ENCODE assay signal across 9 mouse cellular contexts in the genomic region with DNA sequence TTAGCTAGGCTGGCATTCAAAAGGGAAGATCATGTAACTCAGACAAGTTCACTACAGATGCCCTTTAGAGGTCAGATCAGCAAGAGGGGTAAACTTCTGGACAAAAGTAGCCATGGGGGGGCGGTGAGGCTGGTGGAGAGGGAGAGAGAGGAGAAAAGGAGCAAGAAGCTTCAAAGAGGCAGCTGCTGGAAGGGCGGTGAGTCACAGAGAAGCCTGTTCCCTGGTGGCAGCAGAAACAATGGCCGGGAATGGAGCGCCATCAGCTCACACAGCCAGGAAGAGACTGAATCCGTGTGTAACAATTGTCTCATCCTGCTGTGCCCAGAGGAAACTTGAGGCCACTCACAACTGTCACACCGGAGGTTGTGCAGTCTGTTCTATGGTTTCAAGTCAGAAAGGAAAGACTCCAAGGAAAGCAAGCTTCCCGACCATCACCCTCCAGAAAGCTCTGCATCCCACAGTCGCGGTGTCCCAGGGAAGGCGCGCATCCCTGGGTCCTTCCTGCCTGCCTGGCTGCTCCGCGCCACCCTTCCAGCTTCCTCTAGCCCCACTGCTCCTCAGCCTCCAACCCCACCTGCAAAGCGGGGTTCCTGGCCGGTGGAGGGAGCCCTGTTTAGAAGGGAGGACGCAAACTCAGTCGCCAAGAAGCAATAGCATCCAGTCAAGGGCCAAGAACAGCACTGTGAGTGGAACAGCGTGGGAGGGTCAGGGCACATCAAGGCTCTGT. TPM values are rescaled to one million over a fixed set of nuclear protein-coding genes. Genes with fewer than 3 reads are reported as not detected.
DNase-seq lines count a peak whose midpoint lies in the region; ATAC-seq lines count a peak whose summit lies in the region.
"Had no signal": no experiment of that assay in that cellular context is flagged by ENCODE, and none has a peak within 500 bp of the region (broad histone marks: within the 10 kb centered on the region; RNA-seq: fewer than 3 reads in every experiment).

No protein-coding gene starts in this region.

- WGBS in kidney, embryonic 14.5 days, result 82% methylated on average over 18 of the region's 18 CpGs
- WGBS in embryonic facial prominence, embryonic 15.5 days, result 70% methylated on average over 18 of the region's 18 CpGs
- 31% methylated on average over 18 of the region's 18 CpGs for WGBS in hindbrain, embryonic 14.5 days
- 37% methylated on average over 18 of the region's 18 CpGs for WGBS in midbrain, embryonic 13.5 days

- H3K4me1 ChIP-seq in kidney, embryonic 14.5 days (ENCODE audit: control insufficient read depth, insufficient read depth, low read length), result no peaks in the 10 kb centered on the region
- H3K4me1 ChIP-seq in embryonic facial prominence, embryonic 15.5 days, result no peaks in the 10 kb centered on the region
- H3K4me1 ChIP-seq in hindbrain, embryonic 14.5 days (replicated peaks; ENCODE audit: control insufficient read depth, insufficient read depth, low read length), result 0 out of 2 replicates have a peak, but pooled peaks cover 4% of the 10 kb centered on the region
- peaks cover 11% of the 10 kb centered on the region for H3K4me1 ChIP-seq in midbrain, embryonic 13.5 days (replicated peaks)

- peak overlapping the region; percentile 20; the same call in 1 of the 2 replicates for H3K27ac ChIP-seq in kidney, embryonic 14.5 days (ENCODE audit: low read depth, low read length)
- H3K27ac ChIP-seq in embryonic facial prominence, embryonic 15.5 days (replicated peaks), result peak overlapping the region; percentile 51; the same call in 1 of the 2 replicates
- peak overlapping the region; percentile 9 for H3K27ac ChIP-seq in hindbrain, embryonic 14.5 days
- peak overlapping the region; percentile 73 for H3K27ac ChIP-seq in midbrain, embryonic 13.5 days

- DNase-seq in kidney, adult 9 months, result no peak
- no peak for DNase-seq in hindbrain, embryonic 14.5 days (ENCODE audit: low spot score)
- DNase-seq in gastrocnemius, postnatal 10 days, result no peak
- DNase-seq in layer of hippocampus, postnatal 14 days (ENCODE audit: low spot score in 2 of 2), result no peak

- no peaks in the 10 kb centered on the region for H3K9me3 ChIP-seq in kidney, embryonic 14.5 days (ENCODE audit: control insufficient read depth, low read length)
- no peaks in the 10 kb centered on the region for H3K9me3 ChIP-seq in embryonic facial prominence, embryonic 15.5 days (replicated peaks)
- H3K9me3 ChIP-seq in hindbrain, embryonic 14.5 days (ENCODE audit: control insufficient read depth, low read length), result no peaks in the 10 kb centered on the region
- H3K9me3 ChIP-seq in midbrain, embryonic 13.5 days, result no peaks in the 10 kb centered on the region
- H3K9me3 ChIP-seq: G1E had no signal

- peaks cover 53% of the 10 kb centered on the region for H3K36me3 ChIP-seq in kidney, embryonic 14.5 days (ENCODE audit: control insufficient read depth, insufficient read depth, low read length)
- H3K36me3 ChIP-seq in embryonic facial prominence, embryonic 15.5 days, result peaks cover 64% of the 10 kb centered on the region
- H3K36me3 ChIP-seq in hindbrain, embryonic 14.5 days (replicated peaks; ENCODE audit: control insufficient read depth, insufficient read depth), result peaks cover 38% of the 10 kb centered on the region
- H3K36me3 ChIP-seq in midbrain, embryonic 13.5 days, result peaks cover 45% of the 10 kb centered on the region

- H3K4me3 ChIP-seq in kidney, embryonic 14.5 days (ENCODE audit: low read length), result no peak overlapping the region
- no peak overlapping the region for H3K4me3 ChIP-seq in embryonic facial prominence, embryonic 15.5 days (replicated peaks)
- H3K4me3 ChIP-seq in hindbrain, embryonic 14.5 days (replicated peaks; ENCODE audit: low read length), result no peak overlapping the region
- H3K4me3 ChIP-seq in midbrain, embryonic 13.5 days (replicated peaks), result no peak overlapping the region

- no peaks in the 10 kb centered on the region for H3K27me3 ChIP-seq in kidney, embryonic 14.5 days (ENCODE audit: control insufficient read depth, insufficient read depth, low read length)
- no peaks in the 10 kb centered on the region for H3K27me3 ChIP-seq in embryonic facial prominence, embryonic 15.5 days
- no peaks in the 10 kb centered on the region for H3K27me3 ChIP-seq in hindbrain, embryonic 14.5 days (ENCODE audit: control insufficient read depth, insufficient read depth, low read length)
- H3K27me3 ChIP-seq in midbrain, embryonic 13.5 days, result no peaks in the 10 kb centered on the region

- H3K9ac ChIP-seq in kidney, embryonic 14.5 days (ENCODE audit: low read depth, low read length), result no peak overlapping the region
- H3K9ac ChIP-seq in embryonic facial prominence, embryonic 15.5 days, result no peak overlapping the region
- H3K9ac ChIP-seq in hindbrain, embryonic 14.5 days, result no peak overlapping the region
- H3K9ac ChIP-seq in midbrain, embryonic 13.5 days (replicated peaks), result no peak overlapping the region

- H3K4me2 ChIP-seq in kidney, embryonic 14.5 days (replicated peaks; ENCODE audit: low read depth, low read length), result no peak overlapping the region
- H3K4me2 ChIP-seq in embryonic facial prominence, embryonic 15.5 days (replicated peaks), result no peak overlapping the region
- H3K4me2 ChIP-seq in hindbrain, embryonic 14.5 days (replicated peaks), result no peak overlapping the region
- H3K4me2 ChIP-seq in midbrain, embryonic 13.5 days (replicated peaks), result 0 out of 2 replicates have a peak overlapping the region, but pooled peaks have one; percentile 9

- ATAC-seq in kidney, embryonic 14.5 days (ENCODE audit: low FRiP score, low TSS enrichment), result no peak
- ATAC-seq in embryonic facial prominence, embryonic 15.5 days (ENCODE audit: insufficient number of reproducible peaks, low FRiP score, low TSS enrichment, low read depth), result no peak
- ATAC-seq in hindbrain, embryonic 14.5 days (ENCODE audit: low FRiP score), result no peak
- peak; percentile 44; the same call in 1 of the 2 replicates for ATAC-seq in midbrain, embryonic 13.5 days
- ATAC-seq in monocyte, adult 5-6 weeks (replicated peaks; ENCODE audit: insufficient number of reproducible peaks, low FRiP score, low TSS enrichment, poor library complexity, severe bottlenecking), result no peak

RNA-seq across cellular contexts. Expression of gene Rps17, which starts 9.2 kb away (rescaled TPM):
- 1,503 and 2,103 TPM in 2 replicates for polyA plus RNA-seq in kidney, embryonic 14.5 days (2014; fragmentation: Nextera tagmentation; extraction: Ambion mirVana)
- polyA plus RNA-seq in embryonic facial prominence, embryonic 15.5 days (2015; fragmentation: Nextera tagmentation; extraction: Ambion mirVana), result 1,249 and 1,258 TPM in 2 replicates
- polyA plus RNA-seq in hindbrain, embryonic 14.5 days (2014; fragmentation: Nextera tagmentation; extraction: Ambion mirVana), result 653 and 807 TPM in 2 replicates
- polyA plus RNA-seq in midbrain, embryonic 13.5 days (2015; fragmentation: Nextera tagmentation; extraction: Ambion mirVana), result 869 and 873 TPM in 2 replicates
- total RNA-seq in monocyte, adult 5-6 weeks (2017), result 1,304 to 1,545 TPM (median 1,450 TPM) in 3 replicates
- 1,000 to 10,000 TPM; 1,068 to 1,095 TPM for total RNA-seq in gastrocnemius, postnatal 10 days (2021)
- 100 to 1,000 TPM; 554 to 595 TPM for total RNA-seq in layer of hippocampus, postnatal 14 days (2021)

Comparison
In these comparisons a context has a peak if more than half of its experiments do, and no peak if none do; other contexts are left out.
1. H3K27ac ChIP-seq: peak in every context shown above with its lines; median percentile 73 in midbrain, embryonic 13.5 days; 51 in embryonic facial prominence, embryonic 15.5 days; 20 in kidney, embryonic 14.5 days; 9 in hindbrain, embryonic 14.5 days.